ENCODE assay signal across 8 mouse cellular contexts in the genomic region with DNA sequence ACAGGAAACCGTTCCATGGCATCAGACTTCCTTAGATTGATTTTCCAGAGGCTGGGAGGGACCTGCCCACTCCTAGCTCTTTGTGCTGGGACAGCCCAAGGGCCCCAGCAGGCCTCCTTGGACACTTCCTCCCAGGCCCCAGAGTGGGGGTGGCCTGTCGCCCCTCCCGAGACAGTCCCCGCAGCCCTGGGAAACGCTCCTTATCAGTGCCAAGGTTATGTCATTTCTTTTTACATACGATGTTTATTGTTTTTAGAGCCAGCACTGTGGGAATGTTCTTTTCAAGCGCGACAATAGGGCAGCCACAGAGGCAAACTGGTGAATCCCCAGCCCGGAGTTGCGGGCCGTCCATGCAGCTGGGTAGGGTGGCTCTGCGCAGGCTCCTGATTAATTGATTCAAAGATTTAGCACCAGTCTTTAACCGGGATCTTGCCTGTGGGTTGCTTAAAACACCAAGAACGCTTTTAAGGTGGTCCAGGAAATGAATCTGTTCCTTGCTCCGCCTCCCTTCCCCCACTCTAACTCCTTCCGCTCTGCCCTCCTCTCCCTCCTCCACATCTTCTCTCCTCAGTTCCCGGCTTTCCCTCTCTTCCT.
DNase-seq lines count a peak whose midpoint lies in the region; ATAC-seq and TF ChIP-seq lines count a peak whose summit lies in the region.

No protein-coding gene starts in this region.

- WGBS in forebrain, embryonic 12.5 days: 1% methylated on average over 17 of the region's 17 CpGs
- 6% methylated on average over 17 of the region's 17 CpGs for WGBS in heart, postnatal 0 days
- 4% methylated on average over 17 of the region's 17 CpGs for WGBS in lung, embryonic 14.5 days

- no peaks in the 10 kb centered on the region for H3K36me3 ChIP-seq in forebrain, embryonic 12.5 days (replicated peaks)
- H3K36me3 ChIP-seq in heart, postnatal 0 days (replicated peaks; ENCODE audit: control insufficient read depth, insufficient read depth, low read length): no peaks in the 10 kb centered on the region
- H3K36me3 ChIP-seq in lung, embryonic 14.5 days (ENCODE audit: insufficient read depth): no peaks in the 10 kb centered on the region

- H3K4me3 ChIP-seq in forebrain, embryonic 12.5 days (replicated peaks): peak overlapping the region; percentile 34
- peak overlapping the region; percentile 25 for H3K4me3 ChIP-seq in heart, postnatal 0 days (ENCODE audit: low read depth, low read length)
- peak overlapping the region; percentile 24 for H3K4me3 ChIP-seq in lung, embryonic 14.5 days (ENCODE audit: low read depth, low read length)

- H3K27me3 ChIP-seq in forebrain, embryonic 12.5 days: 0 out of 2 replicates have a peak, but pooled peaks cover 6% of the 10 kb centered on the region
- H3K27me3 ChIP-seq in heart, postnatal 0 days (ENCODE audit: control insufficient read depth, insufficient read depth, low read length): no peaks in the 10 kb centered on the region
- H3K27me3 ChIP-seq in lung, embryonic 14.5 days (ENCODE audit: insufficient read depth, low read length): no peaks in the 10 kb centered on the region

- ATAC-seq in forebrain, embryonic 12.5 days (ENCODE audit: low FRiP score): peak; percentile 75
- peak; percentile 87 for ATAC-seq in heart, postnatal 0 days (ENCODE audit: insufficient read depth, low read depth)
- peak; percentile 93 for ATAC-seq in lung, embryonic 14.5 days (ENCODE audit: insufficient read depth)

- H3K4me2 ChIP-seq in forebrain, embryonic 12.5 days: peak overlapping the region; percentile 61
- H3K4me2 ChIP-seq in heart, postnatal 0 days (ENCODE audit: low read depth, low read length): peak overlapping the region; percentile 62
- H3K4me2 ChIP-seq in lung, embryonic 14.5 days: peak overlapping the region; percentile 64

- peaks cover 33% of the 10 kb centered on the region for H3K4me1 ChIP-seq in forebrain, embryonic 12.5 days
- peaks cover 29% of the 10 kb centered on the region for H3K4me1 ChIP-seq in heart, postnatal 0 days (ENCODE audit: control insufficient read depth, insufficient read depth)
- H3K4me1 ChIP-seq in lung, embryonic 14.5 days (ENCODE audit: insufficient read depth): peaks cover 32% of the 10 kb centered on the region

- peak overlapping the region; percentile 61; the same call in 1 of the 2 replicates for H3K27ac ChIP-seq in forebrain, embryonic 12.5 days
- H3K27ac ChIP-seq in heart, postnatal 0 days (ENCODE audit: low read depth): peak overlapping the region; percentile 81
- H3K27ac ChIP-seq in lung, embryonic 14.5 days (ENCODE audit: low read depth): peak overlapping the region; percentile 77

- TF ChIP-seq EP300 in heart, postnatal 0 days (IDR thresholded peaks at IDR 0.05; ENCODE audit: low read depth): peak; percentile 57

- H3K9ac ChIP-seq in forebrain, embryonic 12.5 days: peak overlapping the region; percentile 38; the same call in 1 of the 2 replicates
- peak overlapping the region; percentile 49 for H3K9ac ChIP-seq in heart, postnatal 0 days (replicated peaks; ENCODE audit: low read depth, low read length)
- H3K9ac ChIP-seq in lung, embryonic 14.5 days: peak overlapping the region; percentile 42

- DNase-seq in layer of hippocampus, postnatal 10 days (ENCODE audit: low spot score in 2 of 2): peak; percentile 37 to 41
- no peak for DNase-seq in layer of hippocampus, adult 11-12 months (ENCODE audit: low spot score)
- DNase-seq in heart, postnatal 0 days (ENCODE audit: low spot score): peak; percentile 72
- peak; percentile 82 for DNase-seq in kidney, postnatal 10 days
- DNase-seq in lung, embryonic 14.5 days: peak; percentile 78
- peak; percentile 15 for DNase-seq in ovary, postnatal 10 days (ENCODE audit: low spot score)
- no peak for DNase-seq in thymus, postnatal 25 days

- TF ChIP-seq CTCF in heart, postnatal 0 days (IDR thresholded peaks at IDR 0.05; ENCODE audit: low read depth): no peak
- no peak for TF ChIP-seq CTCF in lung, embryonic 14.5 days (IDR thresholded peaks at IDR 0.05; ENCODE audit: low read depth)

- H3K9me3 ChIP-seq in forebrain, embryonic 12.5 days: no peaks in the 10 kb centered on the region
- no peaks in the 10 kb centered on the region for H3K9me3 ChIP-seq in heart, postnatal 0 days (replicated peaks; ENCODE audit: control insufficient read depth, low read length)
- H3K9me3 ChIP-seq in lung, embryonic 14.5 days (ENCODE audit: low read depth, low read length): no peaks in the 10 kb centered on the region

Comparison
In these comparisons a context has a peak if more than half of its experiments do, and no peak if none do; other contexts are left out.
1. DNase-seq: peak in layer of hippocampus, postnatal 10 days (2 of 2), heart, postnatal 0 days (single experiment), kidney, postnatal 10 days (single experiment), lung, embryonic 14.5 days (single experiment) and ovary, postnatal 10 days (single experiment); none in layer of hippocampus, adult 11-12 months (single experiment) and thymus, postnatal 25 days (single experiment).
2. Peak in every context shown above with its lines, with median percentiles within 50 percentile points of each other: ATAC-seq, H3K27ac ChIP-seq, H3K4me2 ChIP-seq, H3K4me3 ChIP-seq and H3K9ac ChIP-seq.